Comparison of ENCODE assay signal across 16 mouse cellular contexts in the genomic region with DNA sequence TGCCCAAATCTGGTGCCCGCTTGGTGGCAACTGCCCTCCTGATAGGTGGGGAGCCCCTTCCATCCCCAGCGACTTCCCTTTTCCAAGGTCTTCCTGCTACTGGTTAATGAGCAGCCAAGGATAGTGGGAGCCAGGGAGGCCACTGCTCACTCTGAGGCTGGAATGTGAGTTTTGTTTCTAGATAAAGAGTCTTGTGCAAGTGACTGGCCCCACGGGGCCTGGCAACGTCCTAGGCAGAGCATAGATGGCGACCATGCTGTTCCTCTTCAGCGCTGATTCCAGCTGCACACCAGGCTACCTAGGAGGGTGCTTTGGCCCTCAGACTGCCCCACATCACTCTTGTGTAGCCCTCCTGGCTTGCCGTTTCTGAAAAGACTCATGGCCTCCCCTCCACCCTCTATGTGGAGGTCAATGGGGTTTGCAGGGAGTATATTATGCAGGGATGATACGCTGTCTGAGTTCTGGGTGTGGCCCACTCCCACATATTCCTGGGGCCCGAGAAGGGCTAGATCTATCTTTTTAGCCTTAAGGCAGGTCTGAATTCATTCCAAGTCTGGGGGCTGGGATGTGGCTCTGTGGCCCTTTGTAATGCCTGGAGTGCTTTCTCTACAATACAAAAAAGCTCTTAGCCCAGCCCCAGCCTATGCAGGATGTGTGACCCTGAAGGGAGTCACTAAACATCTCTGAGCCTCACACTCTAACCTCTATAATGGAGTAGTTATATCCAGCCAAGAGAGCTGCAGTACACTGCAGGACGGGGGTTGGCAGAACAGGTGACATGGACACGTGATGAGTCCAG. TPM values are rescaled to one million over a fixed set of nuclear protein-coding genes. Genes with fewer than 3 reads are reported as not detected.
DNase-seq lines count a peak whose midpoint lies in the region; ATAC-seq and TF ChIP-seq lines count a peak whose summit lies in the region.
"Had no signal": no experiment of that assay in that cellular context is flagged by ENCODE, and none has a peak within 500 bp of the region (broad histone marks: within the 10 kb centered on the region; RNA-seq: fewer than 3 reads in every experiment).

No protein-coding gene starts in this region.

- no peaks in the 10 kb centered on the region for H3K9me3 ChIP-seq in hindbrain, embryonic 10.5 days
- no peaks in the 10 kb centered on the region for H3K9me3 ChIP-seq in hindbrain, embryonic 12.5 days (replicated peaks)
- H3K9me3 ChIP-seq in kidney, postnatal 0 days (replicated peaks; ENCODE audit: low read length): no peaks in the 10 kb centered on the region
- no peaks in the 10 kb centered on the region for H3K9me3 ChIP-seq in stomach, embryonic 15.5 days
- no peaks in the 10 kb centered on the region for H3K9me3 ChIP-seq in forebrain, embryonic 16.5 days (ENCODE audit: control insufficient read depth, low read length)
- H3K9me3 ChIP-seq: limb, embryonic 12.5 days; midbrain, embryonic 10.5 days had no signal

- H3K36me3 ChIP-seq in hindbrain, embryonic 10.5 days: peaks cover 76% of the 10 kb centered on the region
- H3K36me3 ChIP-seq in hindbrain, embryonic 12.5 days: peaks cover 49% of the 10 kb centered on the region
- peaks cover 9% of the 10 kb centered on the region; the same call in 1 of the 2 replicates for H3K36me3 ChIP-seq in kidney, postnatal 0 days (ENCODE audit: insufficient read depth, low read length)
- H3K36me3 ChIP-seq in stomach, embryonic 15.5 days: peaks cover 13% of the 10 kb centered on the region
- H3K36me3 ChIP-seq in forebrain, embryonic 16.5 days (ENCODE audit: control insufficient read depth, insufficient read depth): peaks cover 10% of the 10 kb centered on the region; the same call in 1 of the 2 replicates

- ATAC-seq in hindbrain, embryonic 12.5 days (ENCODE audit: low FRiP score): no peak
- peak; percentile 61 for ATAC-seq in kidney, postnatal 0 days (replicated peaks; ENCODE audit: low FRiP score, low read depth)
- peak; percentile 61; the same call in 1 of the 2 replicates for ATAC-seq in stomach, embryonic 15.5 days (ENCODE audit: insufficient read depth, low FRiP score, low read depth)
- ATAC-seq in forebrain, embryonic 16.5 days: no peak
- ATAC-seq: forebrain, embryonic 14.5 days had no signal

- WGBS in hindbrain, embryonic 10.5 days: 74% methylated on average over 11 of the region's 11 CpGs
- 75% methylated on average over 11 of the region's 11 CpGs for WGBS in hindbrain, embryonic 12.5 days
- 63% methylated on average over 11 of the region's 11 CpGs for WGBS in kidney, postnatal 0 days
- WGBS in stomach, embryonic 15.5 days: 70% methylated on average over 11 of the region's 11 CpGs
- WGBS in forebrain, embryonic 16.5 days: 85% methylated on average over 11 of the region's 11 CpGs

- peaks cover 35% of the 10 kb centered on the region for H3K4me1 ChIP-seq in hindbrain, embryonic 10.5 days (replicated peaks)
- peaks cover 16% of the 10 kb centered on the region for H3K4me1 ChIP-seq in hindbrain, embryonic 12.5 days
- H3K4me1 ChIP-seq in kidney, postnatal 0 days (replicated peaks; ENCODE audit: insufficient read depth, low read length): peaks cover 16% of the 10 kb centered on the region
- H3K4me1 ChIP-seq in stomach, embryonic 15.5 days: peaks cover 34% of the 10 kb centered on the region
- no peaks in the 10 kb centered on the region for H3K4me1 ChIP-seq in forebrain, embryonic 16.5 days (replicated peaks; ENCODE audit: control insufficient read depth, insufficient read depth, low read length)

- H3K4me3 ChIP-seq in hindbrain, embryonic 10.5 days: no peak overlapping the region
- no peak overlapping the region for H3K4me3 ChIP-seq in hindbrain, embryonic 12.5 days
- H3K4me3 ChIP-seq in kidney, postnatal 0 days (replicated peaks; ENCODE audit: low read depth, low read length): no peak overlapping the region
- H3K4me3 ChIP-seq in stomach, embryonic 15.5 days (replicated peaks): no peak overlapping the region
- H3K4me3 ChIP-seq in forebrain, embryonic 16.5 days (replicated peaks; ENCODE audit: low read length): no peak overlapping the region
- H3K4me3 ChIP-seq: limb, embryonic 12.5 days; midbrain, embryonic 10.5 days had no signal

- DNase-seq in hindbrain, embryonic 10.5 days (ENCODE audit: low spot score): no peak
- DNase-seq in ZHBTc4 (ENCODE audit: low read depth, low spot score): peak; percentile 94
- DNase-seq in kidney, postnatal 0 days (ENCODE audit: low spot score): no peak
- DNase-seq in cerebellum, adult 11 months: no peak
- no peak for DNase-seq in cerebellum, postnatal 36 days
- DNase-seq: B cell, adult 2 months; cerebellum, adult 8-10 months; layer of hippocampus, postnatal 36 days; spleen, adult 18-20 months; thymus, adult 18-20 months had no signal

- 0 out of 2 replicates have a peak overlapping the region, but pooled peaks have one; percentile 5 for H3K27ac ChIP-seq in hindbrain, embryonic 10.5 days
- no peak overlapping the region for H3K27ac ChIP-seq in hindbrain, embryonic 12.5 days
- peak overlapping the region; percentile 60 for H3K27ac ChIP-seq in kidney, postnatal 0 days
- peak overlapping the region; percentile 59 for H3K27ac ChIP-seq in stomach, embryonic 15.5 days
- no peak overlapping the region for H3K27ac ChIP-seq in forebrain, embryonic 16.5 days (ENCODE audit: low read length)
- H3K27ac ChIP-seq: limb, embryonic 12.5 days; midbrain, embryonic 10.5 days had no signal

- H3K27me3 ChIP-seq in hindbrain, embryonic 10.5 days (ENCODE audit: insufficient read depth, poor library complexity, severe bottlenecking): no peaks in the 10 kb centered on the region
- H3K27me3 ChIP-seq in hindbrain, embryonic 12.5 days: no peaks in the 10 kb centered on the region
- H3K27me3 ChIP-seq in kidney, postnatal 0 days (ENCODE audit: insufficient read depth, low read length): no peaks in the 10 kb centered on the region
- no peaks in the 10 kb centered on the region for H3K27me3 ChIP-seq in stomach, embryonic 15.5 days (replicated peaks)
- H3K27me3 ChIP-seq in forebrain, embryonic 16.5 days (replicated peaks; ENCODE audit: control insufficient read depth, insufficient read depth, low read length): no peaks in the 10 kb centered on the region
- H3K27me3 ChIP-seq: limb, embryonic 12.5 days had no signal

- no peak for TF ChIP-seq CTCF in kidney, postnatal 0 days (IDR thresholded peaks at IDR 0.05; ENCODE audit: low read depth)

- no peak overlapping the region for H3K9ac ChIP-seq in hindbrain, embryonic 12.5 days
- no peak overlapping the region for H3K9ac ChIP-seq in kidney, postnatal 0 days (ENCODE audit: low read depth, low read length)
- H3K9ac ChIP-seq in stomach, embryonic 15.5 days: no peak overlapping the region
- no peak overlapping the region for H3K9ac ChIP-seq in forebrain, embryonic 16.5 days (replicated peaks; ENCODE audit: low read depth, low read length)
- H3K9ac ChIP-seq: limb, embryonic 12.5 days had no signal

- no peak overlapping the region for H3K4me2 ChIP-seq in hindbrain, embryonic 12.5 days (replicated peaks)
- no peak overlapping the region for H3K4me2 ChIP-seq in kidney, postnatal 0 days (ENCODE audit: low read length)
- H3K4me2 ChIP-seq in stomach, embryonic 15.5 days: no peak overlapping the region
- H3K4me2 ChIP-seq in forebrain, embryonic 16.5 days (ENCODE audit: low read length): no peak overlapping the region
- H3K4me2 ChIP-seq: limb, embryonic 12.5 days had no signal

RNA-seq across cellular contexts. Expression of gene Slc6a6, which starts 17.2 kb away (rescaled TPM):
- polyA plus RNA-seq in hindbrain, embryonic 10.5 days (2016; fragmentation: Nextera tagmentation; extraction: Ambion mirVana): 58.9 and 60.0 TPM in 2 replicates
- 70.2 and 78.0 TPM in 2 replicates for polyA plus RNA-seq in hindbrain, embryonic 12.5 days (2016; fragmentation: Nextera tagmentation; extraction: Ambion mirVana)
- 106 and 121 TPM in 2 replicates for polyA plus RNA-seq in kidney, postnatal 0 days (2015; fragmentation: Nextera tagmentation; extraction: Ambion mirVana)
- 54.6 and 63.0 TPM in 2 replicates for polyA plus RNA-seq in stomach, embryonic 15.5 days (2015; fragmentation: Nextera tagmentation; extraction: Ambion mirVana)
- 98.6 and 107 TPM in 2 replicates for polyA plus RNA-seq in forebrain, embryonic 16.5 days (2015; fragmentation: Nextera tagmentation; extraction: Ambion mirVana)

Comparison
In these comparisons a context has a peak if more than half of its experiments do, and no peak if none do; other contexts are left out.
1. H3K27ac ChIP-seq: peak in hindbrain, embryonic 10.5 days (single experiment), kidney, postnatal 0 days (single experiment) and stomach, embryonic 15.5 days (single experiment); none in hindbrain, embryonic 12.5 days (single experiment) and forebrain, embryonic 16.5 days (single experiment).
2. ATAC-seq: peak in kidney, postnatal 0 days (single experiment) and stomach, embryonic 15.5 days (single experiment); none in hindbrain, embryonic 12.5 days (single experiment) and forebrain, embryonic 16.5 days (single experiment).